Mouse (Mus musculus): ENCODE data around the gene Gadd45a. TPM values are rescaled to one million over a fixed set of nuclear protein-coding genes. Genes with fewer than 3 reads are reported as not detected.

Gadd45a gene
- polyA plus RNA-seq, 1 experiment: 54.6 TPM

DNA sequence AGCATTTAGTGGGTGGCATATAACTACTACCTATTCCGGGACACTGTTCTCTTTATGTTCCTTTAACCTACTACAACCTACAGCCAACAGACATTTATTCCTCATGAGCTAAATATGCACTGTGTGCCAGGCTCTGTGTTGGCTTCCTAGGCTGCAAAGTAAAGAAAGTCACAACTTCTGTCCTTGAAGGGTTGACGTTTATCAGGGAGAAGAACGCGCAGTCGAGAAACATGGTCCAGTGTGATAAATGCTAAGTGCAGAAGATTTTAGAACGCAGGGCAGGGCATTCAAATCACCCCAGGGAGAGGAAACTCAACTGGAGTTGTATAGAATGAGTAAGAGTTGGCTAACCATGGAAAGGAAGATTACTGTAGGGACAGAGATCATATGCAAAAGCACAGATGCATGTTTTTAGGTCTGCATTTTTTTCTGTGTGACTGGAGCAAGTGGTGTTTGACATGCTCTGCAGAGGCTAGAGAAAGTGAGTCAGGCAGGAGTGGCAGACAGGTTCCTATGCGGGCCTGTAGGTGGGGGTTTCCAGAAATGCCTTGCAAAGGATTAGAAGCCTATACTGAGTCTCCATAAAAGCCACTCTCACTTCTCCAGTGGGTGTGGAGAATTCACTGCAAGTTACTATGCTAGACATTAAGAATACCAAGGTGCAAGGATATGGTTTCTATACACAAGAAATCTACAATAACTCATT, 20.9 kb upstream of the Gadd45a start:
- H3K27me3 ChIP-seq (replicated peaks; ENCODE audit: control insufficient read depth, insufficient read depth, low read length): no peaks in the 10 kb centered on the region
- no peak overlapping the region for H3K4me3 ChIP-seq (ENCODE audit: insufficient read depth, low read depth, low read length)
- no peak for TF ChIP-seq CTCF (conservative IDR thresholded peaks at IDR 0.05; ENCODE audit: insufficient read depth, insufficient read length, low read depth, low read length)
- TF ChIP-seq POLR2A (IDR thresholded peaks at IDR 0.05; ENCODE audit: low read depth, low read length): no peak
- H3K27ac ChIP-seq (ENCODE audit: insufficient read depth, low read depth, low read length): no peak overlapping the region
- H3K36me3 ChIP-seq (ENCODE audit: control insufficient read depth, insufficient read depth, low read length): no peaks in the 10 kb centered on the region
- 93% methylated on average over 7 of the region's 7 CpGs for WGBS
- DNase-seq: no peak
- peaks cover 18% of the 10 kb centered on the region for H3K4me1 ChIP-seq (ENCODE audit: control insufficient read depth, insufficient read depth, low read length)

DNA sequence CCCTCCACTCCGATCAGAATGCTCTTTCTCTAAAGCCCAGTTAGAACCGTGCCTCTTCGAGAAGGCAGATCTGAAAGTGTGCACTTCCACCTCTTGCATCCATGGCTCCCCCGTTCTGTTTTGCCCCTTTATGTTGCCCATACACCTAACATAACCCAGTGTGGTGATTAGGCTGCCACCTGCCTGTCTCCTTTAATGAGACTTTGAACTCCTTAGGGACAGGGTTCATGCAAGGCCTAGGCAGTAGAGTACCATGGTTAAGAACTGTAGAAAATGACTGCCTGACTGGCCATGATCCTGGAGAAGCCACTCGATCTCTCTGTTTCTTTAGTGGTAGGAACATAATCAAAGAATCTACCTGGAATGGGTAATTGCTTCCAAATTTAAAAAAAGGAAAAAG, 20.3 kb upstream of the Gadd45a start:
- DNase-seq: no peak
- WGBS: 67% methylated on average over 5 of the region's 5 CpGs
- no peaks in the 10 kb centered on the region for H3K27me3 ChIP-seq (replicated peaks; ENCODE audit: control insufficient read depth, insufficient read depth, low read length)
- H3K36me3 ChIP-seq (ENCODE audit: control insufficient read depth, insufficient read depth, low read length): no peaks in the 10 kb centered on the region
- peak overlapping the region; percentile 51; the same call in 1 of the 2 replicates for H3K27ac ChIP-seq (ENCODE audit: insufficient read depth, low read depth, low read length)
- peaks cover 18% of the 10 kb centered on the region for H3K4me1 ChIP-seq (ENCODE audit: control insufficient read depth, insufficient read depth, low read length)
- no peak overlapping the region for H3K4me3 ChIP-seq (ENCODE audit: insufficient read depth, low read depth, low read length)
- no peak for TF ChIP-seq CTCF (conservative IDR thresholded peaks at IDR 0.05; ENCODE audit: insufficient read depth, insufficient read length, low read depth, low read length)
- no peak for TF ChIP-seq POLR2A (IDR thresholded peaks at IDR 0.05; ENCODE audit: low read depth, low read length)

DNA sequence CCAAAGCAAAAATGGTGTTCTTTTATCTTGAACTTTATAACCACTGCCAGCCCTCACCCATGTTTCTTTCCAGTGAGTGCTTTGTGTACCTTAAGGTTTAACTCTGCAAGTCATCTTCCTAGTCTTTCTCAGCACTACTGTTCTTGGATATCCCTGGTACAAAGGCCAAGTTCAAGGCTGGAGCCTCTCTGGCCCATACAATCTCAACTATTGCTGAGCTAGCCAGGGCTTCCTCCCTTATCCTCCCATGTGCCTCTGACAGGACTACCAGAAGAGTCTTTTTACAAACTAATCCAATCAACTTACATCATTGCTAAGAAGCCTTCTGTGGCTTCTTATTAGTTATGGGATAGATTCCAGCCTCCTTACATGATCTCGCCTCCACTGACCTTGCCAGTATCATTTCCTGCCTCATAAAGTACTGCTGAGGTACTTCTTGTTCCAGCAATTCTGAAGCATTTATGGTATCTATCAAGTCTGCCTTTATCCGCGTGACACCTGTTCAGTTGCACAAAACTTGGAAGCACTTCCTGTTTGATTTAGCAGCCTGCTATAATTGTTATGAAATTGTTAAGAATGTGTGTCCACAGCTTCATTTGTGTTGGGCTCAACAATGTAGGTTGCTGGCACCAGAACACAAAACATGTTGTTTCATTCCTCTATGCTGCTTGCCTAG, 19.8 kb upstream of the Gadd45a start:
- Histone ChIP-seq H3K4me1 (ENCODE audit: control insufficient read depth, insufficient read depth, low read length) (peaks cover 18% of the 10 kb centered on the region), H3K36me3 (ENCODE audit: control insufficient read depth, insufficient read depth, low read length) (no peaks in the 10 kb centered on the region), H3K27me3 (replicated peaks; ENCODE audit: control insufficient read depth, insufficient read depth, low read length) (no peaks in the 10 kb centered on the region), H3K4me3 (ENCODE audit: insufficient read depth, low read depth, low read length) (no peak overlapping the region), H3K27ac (ENCODE audit: insufficient read depth, low read depth, low read length) (peak overlapping the region; percentile 51; the same call in 1 of the 2 replicates)
- 41% methylated on average over 3 of the region's 3 CpGs for WGBS
- no peak for DNase-seq
- TF ChIP-seq CTCF (conservative IDR thresholded peaks at IDR 0.05; ENCODE audit: insufficient read depth, insufficient read length, low read depth, low read length) (no peak), POLR2A (IDR thresholded peaks at IDR 0.05; ENCODE audit: low read depth, low read length) (no peak)

DNA sequence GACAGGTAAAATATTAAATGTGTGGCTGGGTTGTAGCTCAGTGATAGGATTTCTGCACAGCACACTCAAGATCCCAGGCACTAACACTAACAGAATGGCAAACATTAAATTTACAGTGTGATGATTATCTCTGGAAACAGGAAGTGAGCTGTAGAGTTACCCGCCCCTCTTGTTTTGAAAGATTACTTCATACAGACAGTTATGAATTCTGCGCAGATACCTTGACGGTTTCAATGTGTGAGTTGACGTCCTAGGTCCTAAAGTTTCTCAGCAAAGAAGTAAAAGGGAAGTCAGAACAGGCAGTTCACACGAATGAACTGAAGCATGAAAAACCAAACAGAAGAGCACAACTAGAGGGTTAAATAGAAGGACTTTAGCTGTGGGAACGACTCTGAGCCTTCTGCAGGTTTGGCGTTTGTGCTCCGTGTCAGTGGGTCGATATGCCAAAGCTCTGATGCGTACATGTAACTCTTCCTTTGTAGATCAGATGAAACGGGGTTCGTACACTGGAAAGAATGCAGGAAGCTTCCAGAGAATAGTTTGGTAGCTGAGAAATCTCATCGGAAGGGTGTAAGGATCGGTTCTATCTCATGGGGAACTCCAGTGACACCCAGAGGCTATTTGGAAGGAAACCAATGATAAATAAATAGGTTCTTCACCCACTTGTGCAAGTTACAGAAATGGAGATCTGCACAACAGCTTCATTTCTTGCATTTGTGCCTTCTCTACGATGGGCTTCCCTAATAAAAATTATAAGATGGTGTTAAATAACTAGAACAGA, 19.0 kb upstream of the Gadd45a start:
- Histone ChIP-seq H3K27me3 (replicated peaks; ENCODE audit: control insufficient read depth, insufficient read depth, low read length) (no peaks in the 10 kb centered on the region), H3K36me3 (ENCODE audit: control insufficient read depth, insufficient read depth, low read length) (no peaks in the 10 kb centered on the region), H3K4me3 (ENCODE audit: insufficient read depth, low read depth, low read length) (no peak overlapping the region), H3K27ac (ENCODE audit: insufficient read depth, low read depth, low read length) (peak overlapping the region; percentile 1; the same call in 1 of the 2 replicates), H3K4me1 (ENCODE audit: control insufficient read depth, insufficient read depth, low read length) (peaks cover 18% of the 10 kb centered on the region)
- no peak for DNase-seq
- WGBS: 48% methylated on average over 15 of the region's 15 CpGs
- TF ChIP-seq POLR2A (IDR thresholded peaks at IDR 0.05; ENCODE audit: low read depth, low read length): no peak
- TF ChIP-seq CTCF (conservative IDR thresholded peaks at IDR 0.05; ENCODE audit: insufficient read depth, insufficient read length, low read depth, low read length): no peak

DNA sequence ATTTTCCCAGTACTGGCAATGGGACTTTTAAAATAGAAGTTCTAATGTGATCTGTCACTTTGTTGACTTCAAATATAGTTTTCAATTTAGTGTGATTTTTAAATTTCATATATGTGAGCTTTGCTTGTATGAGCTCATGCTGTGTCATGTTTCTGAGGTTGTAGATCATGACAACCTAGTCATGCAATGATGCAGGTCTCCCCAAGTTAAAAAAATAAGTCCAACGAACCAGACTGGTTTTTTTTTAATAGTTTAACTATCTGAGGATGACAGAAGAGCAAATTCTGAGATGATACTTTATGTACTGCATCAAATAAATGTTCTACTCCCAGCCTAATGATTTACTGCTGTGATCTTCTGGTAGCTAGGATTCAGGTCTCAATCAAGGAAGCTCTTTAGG, 12.8 kb upstream of the Gadd45a start:
- Histone ChIP-seq H3K27ac (ENCODE audit: insufficient read depth, low read depth, low read length) (no peak overlapping the region), H3K4me1 (ENCODE audit: control insufficient read depth, insufficient read depth, low read length) (no peaks in the 10 kb centered on the region), H3K27me3 (replicated peaks; ENCODE audit: control insufficient read depth, insufficient read depth, low read length) (no peaks in the 10 kb centered on the region), H3K4me3 (ENCODE audit: insufficient read depth, low read depth, low read length) (no peak overlapping the region), H3K36me3 (ENCODE audit: control insufficient read depth, insufficient read depth, low read length) (no peaks in the 10 kb centered on the region)
- no peak for TF ChIP-seq CTCF (conservative IDR thresholded peaks at IDR 0.05; ENCODE audit: insufficient read depth, insufficient read length, low read depth, low read length)
- no peak for TF ChIP-seq POLR2A (IDR thresholded peaks at IDR 0.05; ENCODE audit: low read depth, low read length)
- DNase-seq: no peak
- 28% methylated on average over 1 of the region's 1 CpGs for WGBS

DNA sequence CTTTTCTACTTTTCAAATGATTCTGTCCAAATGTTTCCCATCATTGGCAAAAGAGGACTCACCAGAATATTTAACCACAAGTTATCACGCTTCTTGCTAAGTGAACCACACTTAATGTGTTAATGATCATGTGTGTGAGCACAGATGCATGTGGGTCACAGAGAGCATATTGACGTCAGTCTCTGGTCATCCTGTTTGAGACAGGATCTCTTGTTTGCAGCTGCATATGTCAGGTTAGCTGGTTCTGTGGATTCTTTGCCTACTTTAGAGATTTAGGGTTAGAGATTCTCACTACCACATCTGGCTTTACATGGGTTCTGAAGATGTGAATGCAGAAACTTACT, 12.4 kb upstream of the Gadd45a start:
- 84% methylated on average over 2 of the region's 2 CpGs for WGBS
- H3K4me3 ChIP-seq (ENCODE audit: insufficient read depth, low read depth, low read length): no peak overlapping the region
- no peak overlapping the region for H3K27ac ChIP-seq (ENCODE audit: insufficient read depth, low read depth, low read length)
- H3K4me1 ChIP-seq (ENCODE audit: control insufficient read depth, insufficient read depth, low read length): no peaks in the 10 kb centered on the region
- H3K36me3 ChIP-seq (ENCODE audit: control insufficient read depth, insufficient read depth, low read length): no peaks in the 10 kb centered on the region
- H3K27me3 ChIP-seq (replicated peaks; ENCODE audit: control insufficient read depth, insufficient read depth, low read length): no peaks in the 10 kb centered on the region
- DNase-seq: no peak
- TF ChIP-seq POLR2A (IDR thresholded peaks at IDR 0.05; ENCODE audit: low read depth, low read length): no peak
- TF ChIP-seq CTCF (conservative IDR thresholded peaks at IDR 0.05; ENCODE audit: insufficient read depth, insufficient read length, low read depth, low read length): no peak

Measured in kidney, adult 2 months (tissue).